Mouse (Mus musculus): Measurements from ENCODE around the gene Pik3ap1. TPM values are rescaled to one million over a fixed set of nuclear protein-coding genes. Genes with fewer than 3 reads are reported as not detected.

Pik3ap1 gene
- total and polyA plus RNA-seq, 3 experiments = 0.12 to 0.40 TPM; not detected in 1

GRCm38 (mm10) chr19:41382391-41382978, 2.4 kb downstream of the Pik3ap1 start:
- Histone ChIP-seq H3K27me3 (ENCODE audit: control insufficient read depth in 1 of 2, insufficient read depth in 2 of 2, low read length in 2 of 2) (0 out of 4 replicates have a peak, but pooled peaks cover 0 to 1% of the 10 kb centered on the region in 2 experiments), H3K9ac (ENCODE audit: control insufficient read depth, low read depth, low read length, poor library complexity, severe bottlenecking) (no peak overlapping the region), H3K27ac (ENCODE audit: control insufficient read depth, low read depth, low read length) (no peak overlapping the region), H3K4me3 (ENCODE audit: control insufficient read depth in 1 of 2, insufficient read depth in 1 of 2, low read depth in 2 of 2, low read length in 2 of 2) (no peak overlapping the region), H3K36me3 (ENCODE audit: control insufficient read depth in 1 of 2, insufficient read depth in 2 of 2, low read length in 2 of 2) (no peaks in the 10 kb centered on the region), H3K4me1 (ENCODE audit: control insufficient read depth in 1 of 2, insufficient read depth in 2 of 2, low read length in 2 of 2) (peaks cover 0 to 5% of the 10 kb centered on the region in 2 experiments; a peak in 2 of 4 replicates), H3K79me2 (ENCODE audit: control insufficient read depth, insufficient read depth, low read length, poor library complexity) (no peaks in the 10 kb centered on the region), H3K9me3 (replicated peaks; ENCODE audit: insufficient read depth, low read length) (no peaks in the 10 kb centered on the region)
- no peak for DNase-seq (ENCODE audit: low read depth, low spot score)
- TF ChIP-seq POLR2A (IDR thresholded peaks at IDR 0.05; ENCODE audit: control insufficient read depth in 1 of 2, insufficient read depth in 1 of 2, low read depth in 1 of 2, low read length in 2 of 2, poor library complexity in 1 of 2) = no peak
- TF ChIP-seq TAL1 (IDR thresholded peaks at IDR 0.05; ENCODE audit: low read length) = no peak
- no peak for TF ChIP-seq MAZ (IDR thresholded peaks at IDR 0.05; ENCODE audit: low read depth, low read length)
- TF ChIP-seq NELFE (IDR thresholded peaks at IDR 0.05; ENCODE audit: low read depth, low read length) = no peak

- Histone ChIP-seq H3K27me3 (ENCODE audit: control insufficient read depth in 1 of 2, insufficient read depth in 2 of 2, low read length in 2 of 2) (0 out of 4 replicates have a peak, but pooled peaks cover 0 to 1% of the 10 kb centered on the region in 2 experiments), H3K36me3 (ENCODE audit: control insufficient read depth in 1 of 2, insufficient read depth in 2 of 2, low read length in 2 of 2) (no peaks in the 10 kb centered on the region), H3K9me3 (replicated peaks; ENCODE audit: insufficient read depth, low read length) (no peaks in the 10 kb centered on the region), H3K27ac (ENCODE audit: control insufficient read depth, low read depth, low read length) (no peak overlapping the region), H3K9ac (ENCODE audit: control insufficient read depth, low read depth, low read length, poor library complexity, severe bottlenecking) (no peak overlapping the region), H3K79me2 (ENCODE audit: control insufficient read depth, insufficient read depth, low read length, poor library complexity) (no peaks in the 10 kb centered on the region), H3K4me3 (ENCODE audit: control insufficient read depth in 1 of 2, insufficient read depth in 1 of 2, low read depth in 2 of 2, low read length in 2 of 2) (no peak overlapping the region), H3K4me1 (ENCODE audit: control insufficient read depth in 1 of 2, insufficient read depth in 2 of 2, low read length in 2 of 2) (peaks cover 0 to 5% of the 10 kb centered on the region in 2 experiments; a peak in 2 of 4 replicates)
- no peak for TF ChIP-seq SIN3A (IDR thresholded peaks at IDR 0.05; ENCODE audit: low read length)
- TF ChIP-seq GABPA (IDR thresholded peaks at IDR 0.05; ENCODE audit: low read depth, low read length) = no peak
- TF ChIP-seq ZC3H11A (IDR thresholded peaks at IDR 0.05; ENCODE audit: low read depth, low read length) = no peak
- TF ChIP-seq E2F4 (IDR thresholded peaks at IDR 0.05; ENCODE audit: borderline replicate concordance, low read depth, low read length) = no peak
- no peak for TF ChIP-seq CHD1 (IDR thresholded peaks at IDR 0.05; ENCODE audit: low read depth, low read length)
- TF ChIP-seq MXI1 (IDR thresholded peaks at IDR 0.05; ENCODE audit: low read depth, low read length) = no peak
- TF ChIP-seq TCF12 (IDR thresholded peaks at IDR 0.05; ENCODE audit: low read depth, low read length) = no peak
- TF ChIP-seq POLR2AphosphoS5 (IDR thresholded peaks at IDR 0.05; ENCODE audit: borderline replicate concordance, low read depth, low read length) = no peak
- TF ChIP-seq KAT2A (conservative IDR thresholded peaks at IDR 0.05; ENCODE audit: low read depth, low read length) = no peak
- no peak for DNase-seq (ENCODE audit: low read depth, low spot score)
Measured at GRCm38 (mm10) chr19:41381581-41382239, 3.2 kb downstream of the Pik3ap1 start.

GRCm38 (mm10) chr19:41379195-41379594, 5.7 kb downstream of the Pik3ap1 start:
- no peak for DNase-seq (ENCODE audit: low read depth, low spot score)
- Histone ChIP-seq H3K27me3 (ENCODE audit: control insufficient read depth in 1 of 2, insufficient read depth in 2 of 2, low read length in 2 of 2) (0 out of 4 replicates have a peak, but pooled peaks cover 0 to 1% of the 10 kb centered on the region in 2 experiments), H3K36me3 (ENCODE audit: control insufficient read depth in 1 of 2, insufficient read depth in 2 of 2, low read length in 2 of 2) (no peaks in the 10 kb centered on the region), H3K9me3 (replicated peaks; ENCODE audit: insufficient read depth, low read length) (no peaks in the 10 kb centered on the region), H3K27ac (ENCODE audit: control insufficient read depth, low read depth, low read length) (no peak overlapping the region), H3K79me2 (ENCODE audit: control insufficient read depth, insufficient read depth, low read length, poor library complexity) (no peaks in the 10 kb centered on the region), H3K4me1 (ENCODE audit: control insufficient read depth in 1 of 2, insufficient read depth in 2 of 2, low read length in 2 of 2) (no peaks in the 10 kb centered on the region), H3K9ac (ENCODE audit: control insufficient read depth, low read depth, low read length, poor library complexity, severe bottlenecking) (no peak overlapping the region), H3K4me3 (ENCODE audit: control insufficient read depth in 1 of 2, insufficient read depth in 1 of 2, low read depth in 2 of 2, low read length in 2 of 2) (no peak overlapping the region)
- TF ChIP-seq MYB (IDR thresholded peaks at IDR 0.05; ENCODE audit: low read depth, low read length) = no peak
- no peak for TF ChIP-seq USF2 (IDR thresholded peaks at IDR 0.05; ENCODE audit: borderline replicate concordance in 1 of 2, insufficient read depth in 1 of 2, low read depth in 1 of 2, low read length in 2 of 2)
- TF ChIP-seq MAFK (IDR thresholded peaks at IDR 0.05; ENCODE audit: borderline replicate concordance, low read depth, low read length) = no peak
- TF ChIP-seq MYC (IDR thresholded peaks at IDR 0.05; ENCODE audit: low read depth, low read length) = no peak
- TF ChIP-seq MEF2A (IDR thresholded peaks at IDR 0.05; ENCODE audit: extremely low read depth, insufficient replicate concordance, low read depth, low read length, poor library complexity, severe bottlenecking) = no peak
- TF ChIP-seq CHD2 (IDR thresholded peaks at IDR 0.05; ENCODE audit: low read length) = no peak
- no peak for TF ChIP-seq UBTF (IDR thresholded peaks at IDR 0.05; ENCODE audit: borderline replicate concordance, insufficient read depth, low read depth, low read length)
